Comparison of ENCODE assay signal across 16 mouse cellular contexts in genomic region chr17:14447275-14447674, GRCm38 (mm10).
"Had no signal": no experiment of that assay in that cellular context is flagged by ENCODE, and none has a peak within 500 bp of the region (broad histone marks: within the 10 kb centered on the region; RNA-seq: fewer than 3 reads in every experiment).

No protein-coding gene starts in this region.

- ATAC-seq: lung, postnatal 0 days; midbrain, embryonic 13.5 days; midbrain, embryonic 15.5 days had no signal

- H3K27ac ChIP-seq: lung, embryonic 15.5 days; macrophage; midbrain, embryonic 13.5 days; midbrain, embryonic 15.5 days; neural tube, embryonic 12.5 days had no signal

- DNase-seq: lung, adult 2 months; lung, postnatal 14 days; lung, postnatal 36 days; right cerebral cortex, postnatal 14 days; spleen, adult 18-20 months; thymus, adult 18-20 months; thymus, postnatal 14 days; thymus, postnatal 36 days had no signal

- H3K4me2 ChIP-seq: lung, embryonic 15.5 days; midbrain, embryonic 11.5 days; midbrain, embryonic 13.5 days; midbrain, embryonic 15.5 days; neural tube, embryonic 12.5 days had no signal

- H3K9me3 ChIP-seq: lung, embryonic 15.5 days; midbrain, embryonic 13.5 days; midbrain, embryonic 15.5 days; neural tube, embryonic 12.5 days had no signal

- H3K4me1 ChIP-seq: lung, embryonic 15.5 days; megakaryocyte, embryonic 14.5 days; midbrain, embryonic 13.5 days; midbrain, embryonic 15.5 days; neural tube, embryonic 12.5 days had no signal

- H3K4me3 ChIP-seq: lung, embryonic 15.5 days; megakaryocyte, embryonic 14.5 days; midbrain, embryonic 13.5 days; midbrain, embryonic 15.5 days; neural tube, embryonic 12.5 days had no signal

- H3K9ac ChIP-seq: lung, embryonic 15.5 days; midbrain, embryonic 13.5 days; midbrain, embryonic 15.5 days; neural tube, embryonic 12.5 days had no signal

- H3K36me3 ChIP-seq: lung, embryonic 15.5 days; midbrain, embryonic 13.5 days; midbrain, embryonic 15.5 days; neural tube, embryonic 12.5 days had no signal

- H3K27me3 ChIP-seq: lung, embryonic 15.5 days; megakaryocyte, embryonic 14.5 days; midbrain, embryonic 13.5 days; midbrain, embryonic 15.5 days; neural tube, embryonic 12.5 days had no signal
